Mouse (Mus musculus): Measurements from ENCODE around the gene Camta1. TPM values are rescaled to one million over a fixed set of nuclear protein-coding genes. Genes with fewer than 3 reads are reported as not detected.

The Camta1 gene
- polyA plus RNA-seq, 1 experiment from 2014 or later, result 150 TPM

GRCm38 (mm10) chr4:151604481-151604880 lies 257.2 kb downstream of the Camta1 start:
- Histone ChIP-seq H3K4me1 (ENCODE audit: control insufficient read depth, insufficient read depth, low read length) (no peaks in the 10 kb centered on the region), H3K9me3 (ENCODE audit: control insufficient read depth, low read length) (no peaks in the 10 kb centered on the region), H3K27ac (ENCODE audit: low read depth, low read length) (no peak overlapping the region), H3K4me2 (no peak overlapping the region), H3K36me3 (ENCODE audit: control insufficient read depth, insufficient read depth, low read length) (no peaks in the 10 kb centered on the region), H3K27me3 (ENCODE audit: control insufficient read depth, insufficient read depth, low read length) (no peaks in the 10 kb centered on the region), H3K4me3 (ENCODE audit: low read depth, low read length) (no peak overlapping the region), H3K9ac (ENCODE audit: low read length) (no peak overlapping the region)
- DNase-seq (ENCODE audit: low spot score, missing footprints), result peak; percentile 96
- WGBS, result 8% methylated on average over 16 of the region's 16 CpGs
- peak; percentile 59; the same call in 1 of the 2 replicates for ATAC-seq (ENCODE audit: low FRiP score)

GRCm38 (mm10) chr4:151603586-151603985 lies 258.1 kb downstream of the Camta1 start:
- 84% methylated on average over 9 of the region's 9 CpGs for WGBS
- no peak for ATAC-seq (ENCODE audit: low FRiP score)
- Histone ChIP-seq H3K4me3 (ENCODE audit: low read depth, low read length) (no peak overlapping the region), H3K9me3 (ENCODE audit: control insufficient read depth, low read length) (no peaks in the 10 kb centered on the region), H3K27ac (ENCODE audit: low read depth, low read length) (no peak overlapping the region), H3K4me1 (ENCODE audit: control insufficient read depth, insufficient read depth, low read length) (no peaks in the 10 kb centered on the region), H3K4me2 (no peak overlapping the region), H3K36me3 (ENCODE audit: control insufficient read depth, insufficient read depth, low read length) (no peaks in the 10 kb centered on the region), H3K27me3 (ENCODE audit: control insufficient read depth, insufficient read depth, low read length) (no peaks in the 10 kb centered on the region), H3K9ac (ENCODE audit: low read length) (no peak overlapping the region)
- no peak for DNase-seq (ENCODE audit: low spot score, missing footprints)

GRCm38 (mm10) chr4:151595116-151595515 lies 266.6 kb downstream of the Camta1 start:
- Histone ChIP-seq H3K4me3 (ENCODE audit: low read depth, low read length) (no peak overlapping the region), H3K27ac (ENCODE audit: low read depth, low read length) (no peak overlapping the region), H3K4me2 (no peak overlapping the region), H3K27me3 (ENCODE audit: control insufficient read depth, insufficient read depth, low read length) (no peaks in the 10 kb centered on the region), H3K9ac (ENCODE audit: low read length) (no peak overlapping the region), H3K9me3 (ENCODE audit: control insufficient read depth, low read length) (no peaks in the 10 kb centered on the region), H3K4me1 (ENCODE audit: control insufficient read depth, insufficient read depth, low read length) (no peaks in the 10 kb centered on the region), H3K36me3 (ENCODE audit: control insufficient read depth, insufficient read depth, low read length) (no peaks in the 10 kb centered on the region)
- WGBS, result 71% methylated on average over 8 of the region's 8 CpGs
- no peak for DNase-seq (ENCODE audit: low spot score, missing footprints)
- ATAC-seq (ENCODE audit: low FRiP score), result no peak

- ATAC-seq (ENCODE audit: low FRiP score), result no peak
- Histone ChIP-seq H3K4me3 (ENCODE audit: low read depth, low read length) (no peak overlapping the region), H3K9me3 (ENCODE audit: control insufficient read depth, low read length) (no peaks in the 10 kb centered on the region), H3K27me3 (ENCODE audit: control insufficient read depth, insufficient read depth, low read length) (no peaks in the 10 kb centered on the region), H3K36me3 (ENCODE audit: control insufficient read depth, insufficient read depth, low read length) (no peaks in the 10 kb centered on the region), H3K4me2 (no peak overlapping the region), H3K4me1 (ENCODE audit: control insufficient read depth, insufficient read depth, low read length) (no peaks in the 10 kb centered on the region), H3K27ac (ENCODE audit: low read depth, low read length) (no peak overlapping the region), H3K9ac (ENCODE audit: low read length) (no peak overlapping the region)
- DNase-seq (ENCODE audit: low spot score, missing footprints), result no peak
- WGBS, result 76% methylated on average over 7 of the region's 7 CpGs
Observed at GRCm38 (mm10) chr4:151593042-151593441, 268.6 kb downstream of the Camta1 start.

- no peak overlapping the region for H3K9ac ChIP-seq (ENCODE audit: low read length)
- H3K9me3 ChIP-seq (ENCODE audit: control insufficient read depth, low read length), result no peaks in the 10 kb centered on the region
- H3K4me2 ChIP-seq, result no peak overlapping the region
- WGBS, result 59% methylated on average over 9 of the region's 9 CpGs
- no peak for ATAC-seq (ENCODE audit: low FRiP score)
- H3K27ac ChIP-seq (ENCODE audit: low read depth, low read length), result no peak overlapping the region
- no peak for DNase-seq (ENCODE audit: low spot score, missing footprints)
- H3K27me3 ChIP-seq (ENCODE audit: control insufficient read depth, insufficient read depth, low read length), result no peaks in the 10 kb centered on the region
- no peaks in the 10 kb centered on the region for H3K4me1 ChIP-seq (ENCODE audit: control insufficient read depth, insufficient read depth, low read length)
- no peaks in the 10 kb centered on the region for H3K36me3 ChIP-seq (ENCODE audit: control insufficient read depth, insufficient read depth, low read length)
- H3K4me3 ChIP-seq (ENCODE audit: low read depth, low read length), result no peak overlapping the region
Observed at GRCm38 (mm10) chr4:151586074-151586473, 275.6 kb downstream of the Camta1 start.

GRCm38 (mm10) chr4:151577961-151578360 lies 283.7 kb downstream of the Camta1 start:
- Histone ChIP-seq H3K4me3 (ENCODE audit: low read depth, low read length) (no peak overlapping the region), H3K27ac (ENCODE audit: low read depth, low read length) (no peak overlapping the region), H3K4me2 (no peak overlapping the region), H3K9ac (ENCODE audit: low read length) (no peak overlapping the region), H3K9me3 (ENCODE audit: control insufficient read depth, low read length) (no peaks in the 10 kb centered on the region), H3K4me1 (ENCODE audit: control insufficient read depth, insufficient read depth, low read length) (no peaks in the 10 kb centered on the region), H3K27me3 (ENCODE audit: control insufficient read depth, insufficient read depth, low read length) (no peaks in the 10 kb centered on the region), H3K36me3 (ENCODE audit: control insufficient read depth, insufficient read depth, low read length) (no peaks in the 10 kb centered on the region)
- 81% methylated on average over 3 of the region's 3 CpGs for WGBS
- ATAC-seq (ENCODE audit: low FRiP score) (no peak), DNase-seq (ENCODE audit: low spot score, missing footprints) (no peak)

- Histone ChIP-seq H3K4me1 (ENCODE audit: control insufficient read depth, insufficient read depth, low read length) (no peaks in the 10 kb centered on the region), H3K36me3 (ENCODE audit: control insufficient read depth, insufficient read depth, low read length) (no peaks in the 10 kb centered on the region), H3K27ac (ENCODE audit: low read depth, low read length) (no peak overlapping the region), H3K9ac (ENCODE audit: low read length) (no peak overlapping the region), H3K4me3 (ENCODE audit: low read depth, low read length) (no peak overlapping the region), H3K4me2 (no peak overlapping the region), H3K27me3 (ENCODE audit: control insufficient read depth, insufficient read depth, low read length) (no peaks in the 10 kb centered on the region), H3K9me3 (ENCODE audit: control insufficient read depth, low read length) (no peaks in the 10 kb centered on the region)
- no peak for ATAC-seq (ENCODE audit: low FRiP score)
- DNase-seq (ENCODE audit: low spot score, missing footprints), result no peak
- WGBS, result 81% methylated on average over 15 of the region's 15 CpGs
Observed at GRCm38 (mm10) chr4:151576291-151577108, 285.2 kb downstream of the Camta1 start.

- ATAC-seq (ENCODE audit: low FRiP score) (no peak), DNase-seq (ENCODE audit: low spot score, missing footprints) (no peak)
- no peak overlapping the region for H3K27ac ChIP-seq (ENCODE audit: low read depth, low read length)
- H3K4me1 ChIP-seq (ENCODE audit: control insufficient read depth, insufficient read depth, low read length), result peaks cover 9% of the 10 kb centered on the region
- no peak overlapping the region for H3K4me2 ChIP-seq
- no peak overlapping the region for H3K4me3 ChIP-seq (ENCODE audit: low read depth, low read length)
- no peaks in the 10 kb centered on the region for H3K36me3 ChIP-seq (ENCODE audit: control insufficient read depth, insufficient read depth, low read length)
- H3K9ac ChIP-seq (ENCODE audit: low read length), result no peak overlapping the region
- H3K27me3 ChIP-seq (ENCODE audit: control insufficient read depth, insufficient read depth, low read length), result no peaks in the 10 kb centered on the region
- 61% methylated on average over 5 of the region's 5 CpGs for WGBS
- no peaks in the 10 kb centered on the region for H3K9me3 ChIP-seq (ENCODE audit: control insufficient read depth, low read length)
Observed at GRCm38 (mm10) chr4:151572716-151573115, 289.0 kb downstream of the Camta1 start.

- Histone ChIP-seq H3K27ac (ENCODE audit: low read depth, low read length) (no peak overlapping the region), H3K36me3 (ENCODE audit: control insufficient read depth, insufficient read depth, low read length) (no peaks in the 10 kb centered on the region), H3K9me3 (ENCODE audit: control insufficient read depth, low read length) (no peaks in the 10 kb centered on the region), H3K4me2 (no peak overlapping the region), H3K4me1 (ENCODE audit: control insufficient read depth, insufficient read depth, low read length) (peaks cover 13% of the 10 kb centered on the region), H3K27me3 (ENCODE audit: control insufficient read depth, insufficient read depth, low read length) (no peaks in the 10 kb centered on the region), H3K4me3 (ENCODE audit: low read depth, low read length) (no peak overlapping the region), H3K9ac (ENCODE audit: low read length) (no peak overlapping the region)
- no peak for DNase-seq (ENCODE audit: low spot score, missing footprints)
- WGBS, result 85% methylated on average over 3 of the region's 3 CpGs
- no peak for ATAC-seq (ENCODE audit: low FRiP score)
Observed at GRCm38 (mm10) chr4:151569586-151569985, 292.1 kb downstream of the Camta1 start.
